Mouse (Mus musculus) induced T-regulatory cell, adult 2 months (primary cell): Measurements from ENCODE around the gene Tepsin.

Experiments used
- DNase-seq: peaks from one replicate; pipeline ENCODE4 v3.0.0-alpha.2; 2012; ENCODE audit warnings: low read depth

Tepsin gene

DNA sequence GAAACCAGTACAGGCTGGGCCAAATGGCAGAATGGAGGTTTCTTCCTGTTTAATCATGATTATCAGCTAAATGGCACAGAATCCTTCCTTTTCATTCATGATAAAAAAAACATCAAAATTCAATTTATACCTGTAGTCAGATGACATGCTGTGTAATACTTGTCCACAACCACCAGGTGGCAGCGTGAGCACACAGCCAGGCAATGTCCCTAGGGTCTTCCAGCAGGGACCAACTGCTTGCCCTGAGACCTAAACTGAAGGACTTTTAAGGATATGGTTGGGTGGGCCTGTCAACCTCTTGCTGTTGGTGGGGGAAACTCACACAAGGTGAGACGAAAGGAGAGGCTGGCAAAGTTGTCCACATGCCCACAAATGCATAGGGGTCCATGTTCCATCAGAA, 12.5 kb upstream of the Tepsin start:
- peak; percentile 78 for DNase-seq

DNA sequence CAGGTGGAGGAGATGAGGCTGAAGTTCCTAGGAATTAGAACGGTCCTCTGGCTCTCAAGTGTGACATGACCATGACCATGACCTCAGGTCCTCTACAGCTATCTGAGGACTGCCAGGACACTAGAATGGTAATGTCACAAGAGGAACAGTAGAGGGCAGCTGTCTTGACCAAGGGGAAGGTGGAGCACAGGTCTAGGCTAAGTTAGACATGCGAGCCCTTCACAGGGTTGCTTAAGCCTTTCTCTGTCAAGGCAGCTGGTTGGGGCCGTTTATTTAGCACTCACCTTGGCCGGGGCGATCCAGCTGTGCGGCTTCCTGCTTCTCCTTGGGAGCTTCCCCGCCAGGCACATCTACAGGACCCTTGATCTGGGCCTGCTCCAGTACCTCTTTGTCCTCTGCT, 12.0 kb upstream of the Tepsin start:
- DNase-seq, result peak; percentile 17

DNA sequence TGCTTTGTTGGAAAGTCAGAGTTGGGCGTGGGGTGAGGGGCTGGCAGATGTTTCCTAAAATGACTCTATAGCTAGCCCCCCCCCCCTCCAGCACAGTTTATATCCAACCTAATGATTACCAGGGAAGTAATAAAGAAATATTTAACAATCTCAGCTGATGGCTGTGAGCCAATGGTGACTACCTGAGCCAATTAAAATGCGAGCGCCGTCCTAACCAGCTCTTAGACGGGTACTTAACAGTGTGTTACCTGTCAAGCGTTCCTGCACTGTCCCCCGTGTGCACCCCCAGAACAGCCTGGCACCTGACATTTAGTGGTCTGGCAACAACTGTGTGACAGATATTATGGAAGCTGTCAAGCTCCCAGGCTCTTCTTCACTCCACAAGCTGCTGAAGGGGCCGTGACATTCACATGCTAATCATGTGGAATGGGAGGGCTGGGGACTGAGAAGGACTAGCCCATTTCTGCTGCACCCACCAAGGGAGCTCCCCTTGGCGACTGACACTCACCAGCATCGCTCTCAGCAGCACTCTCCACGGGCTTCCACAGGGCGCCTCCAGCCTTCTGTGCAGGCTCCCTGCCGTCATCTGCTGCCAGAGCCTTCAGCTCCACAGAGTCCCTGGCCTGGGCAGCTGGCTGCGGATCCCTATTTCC, 11.2 kb upstream of the Tepsin start:
- DNase-seq, result no peak

DNA sequence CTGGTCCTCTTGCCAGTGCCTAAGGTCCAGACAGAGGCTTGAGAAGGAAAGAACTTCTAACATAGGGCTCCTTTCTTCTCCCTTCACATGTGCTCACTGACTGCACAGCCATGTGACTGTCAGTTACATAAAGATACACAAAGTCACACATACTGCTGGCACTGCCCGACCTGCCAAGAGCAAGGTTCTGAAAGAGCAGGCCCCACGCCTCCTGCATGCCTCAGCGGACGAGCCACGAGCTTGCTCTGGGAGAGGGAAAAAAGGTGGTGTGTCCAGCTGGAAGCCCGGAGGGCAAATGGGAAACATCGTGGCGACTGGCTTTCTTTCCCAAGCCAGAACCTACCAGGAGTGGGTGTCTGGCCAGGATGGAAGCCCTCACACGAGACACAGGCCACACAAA, 9.3 kb upstream of the Tepsin start:
- no peak for DNase-seq

DNA sequence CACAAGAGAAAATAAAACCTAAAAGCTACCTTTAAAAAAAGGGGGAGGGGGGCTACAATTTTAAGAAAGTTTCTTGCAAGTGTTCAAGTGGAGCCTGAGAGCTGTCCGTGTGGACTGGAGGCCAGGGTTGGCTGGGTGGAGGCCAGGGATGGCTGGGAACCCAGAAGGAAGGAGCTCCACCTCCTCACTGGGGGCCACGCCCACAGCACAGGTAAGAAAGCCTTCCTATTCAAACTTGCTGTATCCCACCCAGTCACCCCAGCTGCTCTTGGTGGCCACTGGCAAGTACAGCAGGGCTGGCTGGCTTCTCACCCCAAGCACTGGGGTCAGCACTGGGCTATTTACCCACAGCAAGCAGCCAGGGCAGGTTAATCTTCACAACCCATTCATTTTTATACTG, 8.5 kb upstream of the Tepsin start:
- DNase-seq, result no peak

DNA sequence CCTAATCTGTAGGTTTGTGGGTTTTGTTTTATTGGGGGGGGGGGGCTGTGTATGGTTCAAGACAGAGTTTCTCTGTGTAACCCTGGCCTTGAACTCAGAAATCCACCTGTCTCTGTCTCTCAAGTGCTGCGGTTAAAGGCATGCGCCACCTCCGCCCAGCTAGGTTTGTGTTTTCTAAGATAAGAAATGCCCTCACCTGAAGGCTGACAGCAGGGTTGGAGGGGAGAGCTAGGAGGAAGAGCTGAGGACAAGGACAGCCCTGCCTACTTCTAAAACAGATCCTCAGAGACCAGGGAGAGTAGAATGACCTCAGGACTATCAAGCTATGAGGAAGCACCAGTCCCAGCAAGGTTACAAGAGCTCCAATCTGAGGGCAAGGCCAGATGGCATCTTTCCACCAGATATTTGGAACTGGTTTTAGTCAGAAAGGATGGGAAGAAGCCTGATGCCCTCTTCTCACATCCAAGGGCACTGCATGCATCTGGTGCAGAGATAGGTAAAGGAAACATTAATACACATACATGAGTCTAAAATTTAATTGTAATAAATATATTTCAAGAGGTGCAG, 5.0 kb upstream of the Tepsin start:
- DNase-seq, result no peak

DNA sequence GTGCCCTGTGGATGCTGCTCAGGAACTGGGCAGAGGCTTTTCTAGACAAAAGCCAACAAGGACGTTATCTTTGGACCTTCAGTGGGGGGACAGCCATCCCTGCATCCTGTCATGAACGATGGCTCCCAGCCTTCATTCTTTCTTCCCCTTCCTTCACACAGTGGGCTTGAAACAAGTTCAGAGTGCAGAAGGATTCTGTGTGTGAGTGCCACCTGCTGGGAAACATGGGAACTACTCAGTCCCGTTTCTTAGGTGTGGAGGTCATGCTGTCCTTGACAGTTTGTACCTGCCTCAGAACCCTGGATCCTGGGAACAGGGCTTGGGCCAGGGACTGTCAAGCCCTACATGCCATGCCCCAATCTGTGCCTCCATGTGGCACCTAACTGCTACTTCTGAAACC, 2.5 kb upstream of the Tepsin start:
- DNase-seq, result peak; percentile 87

DNA sequence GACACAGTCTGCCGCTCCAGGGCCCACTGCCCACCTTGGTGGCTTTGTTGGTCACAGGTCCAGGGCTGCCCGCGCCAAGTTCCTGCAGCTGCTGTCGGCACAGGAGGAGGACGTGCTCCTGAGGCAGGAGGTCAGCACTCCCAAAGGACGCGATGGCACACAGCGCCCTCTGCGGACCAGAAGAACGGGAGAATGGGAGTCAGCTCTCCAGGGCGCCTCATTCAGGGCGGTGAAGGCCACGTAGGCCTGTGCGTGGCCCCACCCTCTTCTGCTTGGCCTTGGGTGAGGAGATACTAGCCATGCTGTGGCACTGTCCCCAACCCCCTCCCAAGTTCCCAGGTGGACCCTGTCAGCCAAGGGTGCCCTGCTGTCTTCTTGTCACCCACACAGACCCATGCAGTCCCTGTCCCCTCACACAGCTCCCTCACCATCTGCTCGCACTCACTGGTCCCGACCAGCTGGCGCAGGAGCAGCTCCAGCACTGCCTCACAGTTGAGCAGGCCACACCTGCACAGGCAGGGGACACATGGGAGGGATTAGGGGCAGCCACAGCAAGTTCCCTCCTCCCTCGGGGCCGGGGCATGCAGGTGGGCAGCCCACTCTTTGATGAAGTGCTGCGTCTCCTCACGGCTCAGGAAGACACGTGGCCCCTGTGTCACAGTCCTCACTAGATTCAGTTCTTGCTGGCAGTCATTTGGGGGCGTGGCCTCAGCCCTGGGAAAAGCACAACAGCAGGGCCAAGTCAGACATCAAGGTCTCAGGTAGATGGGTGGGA, 5.5 kb downstream of the Tepsin start:
- no peak for DNase-seq

DNA sequence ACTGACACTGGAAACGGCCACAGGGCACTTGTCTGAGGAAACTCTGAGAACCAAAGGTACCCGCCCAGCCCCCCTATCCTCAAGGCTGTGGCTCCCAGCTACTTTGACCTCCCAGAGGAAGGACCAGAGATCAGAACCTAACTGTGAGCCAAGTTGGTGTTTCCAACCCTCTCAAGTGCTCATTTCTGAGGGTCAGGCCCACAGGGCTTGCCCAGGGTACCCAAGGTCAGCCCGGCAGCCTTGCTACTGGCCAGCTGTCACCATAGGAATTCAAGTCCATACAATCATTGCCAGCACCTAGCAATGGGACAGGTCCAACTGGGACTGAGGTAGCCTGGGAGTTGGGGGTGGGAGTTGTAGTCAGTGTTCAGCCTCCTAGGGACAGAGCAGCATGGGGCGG, 7.9 kb downstream of the Tepsin start:
- no peak for DNase-seq

DNA sequence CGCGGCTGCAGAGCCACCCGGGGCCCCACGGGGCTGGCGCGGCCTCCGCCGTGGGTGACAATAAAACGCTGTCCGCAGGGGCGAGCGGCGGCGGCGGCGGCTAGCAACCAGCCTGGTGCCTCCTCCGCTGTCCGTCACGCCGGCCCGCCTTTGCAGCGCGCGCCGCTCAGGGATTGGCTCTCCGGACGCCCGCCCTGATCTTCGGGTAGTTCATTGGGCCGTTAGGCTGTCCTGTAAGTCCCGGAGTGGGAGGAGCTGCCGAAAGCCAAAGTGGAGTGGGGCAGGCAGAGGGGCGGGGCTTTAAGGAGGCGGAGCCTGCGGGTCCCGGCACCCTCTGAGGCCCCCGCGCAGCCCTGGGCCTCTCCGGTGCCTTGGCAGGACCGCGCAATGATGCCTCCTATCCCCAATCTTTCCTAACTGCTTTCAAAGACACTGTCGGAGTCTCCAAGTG, 11.8 kb downstream of the Tepsin start, which contains the start of gene Cep131:
TSS of gene Cep131 (minus strand) at position 126 of the 451 bp plus-strand sequence.
- DNase-seq, result peak; percentile 98

DNA sequence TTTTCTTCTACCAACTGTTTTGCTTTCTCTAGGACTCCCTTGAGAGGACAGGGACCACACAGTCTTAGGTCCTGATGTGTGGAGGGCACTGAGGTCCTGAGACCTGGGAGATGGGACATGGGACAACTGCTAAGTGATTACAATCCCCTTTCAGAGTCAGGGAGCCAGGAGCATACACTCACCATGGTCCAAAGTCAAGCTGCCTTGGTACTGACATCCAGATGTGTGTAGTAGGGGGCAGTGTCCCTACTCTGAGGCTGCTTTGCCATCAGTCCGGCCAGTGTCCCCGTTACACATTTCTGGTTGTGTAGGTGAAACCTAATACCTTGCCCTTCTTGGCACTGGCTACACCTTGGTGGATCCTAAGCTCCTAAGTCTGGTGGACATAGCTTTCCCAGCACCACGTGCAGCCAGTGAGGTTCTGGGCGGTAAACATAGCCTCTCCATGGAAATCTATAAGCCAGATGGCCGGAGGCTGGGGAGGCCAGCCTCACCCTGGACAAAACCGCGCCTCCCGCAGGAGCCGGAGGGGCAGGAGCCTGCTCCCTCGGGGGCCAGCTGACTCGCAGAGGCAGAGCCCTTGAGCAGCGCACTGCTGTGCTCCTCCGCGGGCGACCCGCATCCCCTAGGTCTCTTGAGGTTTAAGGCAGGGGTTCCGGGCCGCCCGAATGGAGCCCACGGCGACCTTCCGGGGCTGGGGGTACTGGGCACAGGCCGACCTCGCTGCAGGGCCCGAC, 12.5 kb downstream of the Tepsin start:
- no peak for DNase-seq

DNA sequence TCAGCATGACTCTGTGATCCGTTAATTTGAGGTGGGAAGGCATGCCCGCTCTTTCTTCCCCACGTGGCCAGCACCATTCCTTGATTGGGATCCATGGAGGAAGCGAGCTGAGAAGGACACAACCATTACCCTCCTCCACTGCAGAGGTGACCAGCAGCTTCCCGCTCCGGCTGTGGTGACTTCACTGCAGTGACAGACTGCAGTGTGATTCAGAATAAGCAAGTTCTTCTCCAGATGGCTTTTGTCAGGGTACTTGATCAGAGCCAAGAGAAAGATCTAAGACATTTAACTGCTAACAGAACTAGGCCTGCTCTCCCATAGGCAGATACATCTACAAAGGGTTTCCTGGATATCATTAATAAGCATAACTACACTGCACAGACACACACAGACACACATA, 18.2 kb downstream of the Tepsin start:
- DNase-seq, result no peak

DNA sequence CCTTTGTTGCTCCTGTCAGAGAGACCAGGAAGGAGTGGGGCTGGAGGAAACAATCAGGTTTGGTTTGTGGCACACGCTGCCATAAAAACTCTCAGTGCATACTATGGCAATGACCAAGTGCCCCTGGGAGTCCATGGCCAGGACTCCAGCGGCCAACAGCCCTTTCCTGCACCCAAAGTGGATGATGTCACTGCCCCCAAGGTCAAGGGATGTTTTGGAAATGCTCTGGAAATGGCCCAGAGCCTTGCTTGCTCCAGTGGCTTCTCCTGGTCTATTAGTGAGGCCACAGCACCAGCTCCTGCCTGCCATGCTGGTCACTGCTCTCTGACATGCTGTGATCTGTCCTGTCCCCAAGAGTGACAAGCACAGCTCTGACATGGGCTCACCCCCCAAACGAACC, 22.3 kb downstream of the Tepsin start:
- DNase-seq, result no peak

DNA sequence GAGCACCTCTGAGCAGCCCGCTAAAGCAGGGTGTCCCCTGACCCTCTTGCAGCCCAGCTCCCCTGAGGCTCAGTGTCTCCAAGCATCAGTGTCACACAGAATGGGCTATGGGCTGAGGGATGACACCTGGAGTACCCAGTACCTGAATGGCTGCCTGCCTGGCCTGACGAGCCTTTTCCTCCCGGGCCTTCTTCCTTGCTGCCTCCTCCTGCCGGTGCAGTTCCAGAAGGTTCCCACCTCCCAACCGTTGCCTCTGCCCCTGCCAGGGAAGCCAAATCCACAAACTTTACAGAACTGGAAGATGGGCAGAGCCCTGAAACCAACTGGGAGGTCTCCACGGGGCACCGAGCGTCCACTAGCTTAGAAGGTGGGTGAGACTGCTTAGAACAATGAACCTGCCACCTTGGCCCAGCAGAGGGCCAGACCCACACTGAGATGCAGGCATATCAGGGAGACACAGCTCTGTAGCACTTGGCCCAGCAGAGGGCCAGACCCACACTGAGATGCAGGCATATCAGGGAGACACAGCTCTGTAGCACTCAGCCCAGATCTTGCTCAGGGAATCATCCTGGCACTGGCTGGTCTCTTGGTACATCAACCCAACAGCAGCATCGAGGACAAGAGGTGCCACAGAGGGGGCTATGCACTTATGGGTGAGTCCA, 25.4 kb downstream of the Tepsin start:
- DNase-seq, result no peak

DNA sequence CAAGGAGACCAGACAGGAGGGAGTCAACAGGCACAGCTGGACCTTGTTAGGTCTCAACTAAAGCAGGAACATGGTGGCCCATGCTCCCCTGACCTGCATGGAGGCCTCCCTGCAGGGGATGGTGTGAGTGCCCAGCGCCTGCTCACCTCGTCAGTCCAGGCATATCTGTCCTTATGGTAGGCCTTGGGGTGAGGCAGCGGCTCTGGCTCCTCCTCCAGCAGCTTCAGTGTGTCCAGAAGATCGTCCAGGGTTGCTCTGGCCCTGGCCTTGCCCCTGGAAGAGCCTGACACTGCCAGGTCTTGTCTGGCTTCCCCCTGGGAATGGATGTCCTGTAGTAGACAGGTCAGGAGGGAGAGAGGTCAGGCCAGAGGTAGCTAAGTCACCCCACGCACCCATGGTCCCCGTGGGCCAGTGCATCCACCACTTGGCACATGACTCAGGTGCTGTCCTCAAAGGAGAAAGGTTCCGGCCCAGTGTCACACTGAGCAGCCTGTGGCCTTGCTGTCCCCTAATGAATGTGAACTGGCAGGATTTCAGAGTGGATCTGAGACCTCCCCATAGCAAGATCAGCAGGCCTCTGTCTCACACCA, 26.7 kb downstream of the Tepsin start:
- no peak for DNase-seq

DNA sequence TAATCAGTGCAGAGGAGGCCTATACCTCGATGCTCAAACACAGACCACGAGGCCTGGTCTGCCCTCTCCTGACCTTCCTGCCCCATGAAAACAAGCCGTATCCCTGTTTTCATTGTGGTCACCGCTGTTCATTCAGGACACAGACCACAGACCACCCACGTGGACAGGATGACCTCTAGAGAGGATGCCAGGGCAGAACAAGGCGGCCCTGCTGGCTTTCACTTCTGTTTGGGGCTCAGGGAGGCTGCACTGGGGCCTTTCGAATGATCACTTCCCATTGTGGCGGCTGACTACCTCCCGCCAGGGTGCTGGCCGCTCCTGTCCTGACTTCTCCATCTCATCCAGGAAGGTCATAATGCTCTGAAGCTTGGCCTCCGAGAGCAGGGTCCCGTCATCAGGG, 27.5 kb downstream of the Tepsin start:
- DNase-seq, result no peak

DNA sequence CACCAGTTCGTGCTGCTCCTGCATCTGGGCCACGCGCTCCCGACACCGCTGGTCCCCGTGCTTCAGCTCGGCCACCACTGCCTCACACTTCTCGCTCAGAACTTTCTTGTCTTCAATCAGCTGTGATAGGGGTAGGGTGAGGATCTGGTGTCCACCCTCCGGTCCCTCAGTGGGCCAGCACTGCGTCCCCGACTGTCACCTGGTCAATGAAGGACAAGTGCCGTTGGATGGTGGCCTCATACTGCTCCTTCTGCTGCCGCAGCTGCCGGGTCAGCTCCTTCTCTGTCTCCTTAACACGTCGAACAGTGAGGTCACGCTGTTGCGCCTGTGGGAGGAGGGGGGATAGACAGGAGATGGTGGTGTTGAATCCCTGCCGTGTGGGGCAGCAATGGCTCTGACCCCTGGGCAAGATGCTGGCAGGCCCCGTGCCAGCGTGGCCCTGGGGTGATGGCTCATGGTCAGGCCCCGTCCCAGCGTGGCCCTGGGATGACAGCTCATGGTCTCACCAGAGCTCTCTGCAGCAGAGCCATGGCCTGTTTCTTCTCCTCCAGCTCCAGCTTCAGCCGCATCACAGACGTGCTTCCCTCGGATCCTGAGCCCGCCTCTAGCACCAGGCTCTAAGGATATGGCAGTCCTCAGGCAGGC, 28.1 kb downstream of the Tepsin start:
- no peak for DNase-seq

DNA sequence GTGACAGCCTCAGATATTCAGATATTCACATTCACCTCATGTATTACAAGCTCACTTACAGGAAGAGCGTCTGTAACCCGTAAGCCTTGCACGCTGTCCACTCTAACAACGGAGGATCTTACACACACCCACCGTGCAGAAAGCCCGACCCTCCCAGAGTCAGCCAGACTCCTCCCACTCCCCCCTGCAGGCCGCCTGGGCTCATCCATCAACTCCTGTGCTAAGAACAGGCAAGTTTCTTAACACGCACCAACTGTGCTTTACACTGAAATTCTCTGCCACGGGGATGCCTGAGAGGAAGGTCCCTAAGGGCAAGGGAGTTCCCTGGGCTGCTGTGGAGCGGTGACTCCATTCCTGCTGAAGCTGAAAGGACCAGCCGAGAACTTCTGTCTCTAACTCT, 29.3 kb downstream of the Tepsin start:
- no peak for DNase-seq

DNA sequence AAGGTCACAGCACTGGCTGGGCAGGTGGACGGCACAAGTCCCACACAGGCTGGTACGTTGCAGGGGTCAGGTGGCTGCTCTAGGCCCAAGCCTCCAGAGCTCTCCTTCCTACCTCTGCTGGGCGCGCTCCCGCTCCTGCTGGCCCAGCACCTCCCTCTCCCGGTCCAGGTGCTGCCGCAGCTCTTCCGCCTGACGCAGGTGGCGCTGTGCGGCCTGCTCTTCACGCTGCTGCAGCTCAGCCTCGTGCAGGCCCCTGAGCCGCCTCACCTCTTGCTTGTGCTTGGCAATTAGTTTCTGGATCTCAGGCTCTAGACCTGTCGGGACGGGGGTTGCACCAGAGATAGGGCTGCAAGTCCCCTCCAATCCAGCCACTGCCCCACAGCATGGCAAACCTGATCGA, 30.7 kb downstream of the Tepsin start:
- DNase-seq, result no peak

DNA sequence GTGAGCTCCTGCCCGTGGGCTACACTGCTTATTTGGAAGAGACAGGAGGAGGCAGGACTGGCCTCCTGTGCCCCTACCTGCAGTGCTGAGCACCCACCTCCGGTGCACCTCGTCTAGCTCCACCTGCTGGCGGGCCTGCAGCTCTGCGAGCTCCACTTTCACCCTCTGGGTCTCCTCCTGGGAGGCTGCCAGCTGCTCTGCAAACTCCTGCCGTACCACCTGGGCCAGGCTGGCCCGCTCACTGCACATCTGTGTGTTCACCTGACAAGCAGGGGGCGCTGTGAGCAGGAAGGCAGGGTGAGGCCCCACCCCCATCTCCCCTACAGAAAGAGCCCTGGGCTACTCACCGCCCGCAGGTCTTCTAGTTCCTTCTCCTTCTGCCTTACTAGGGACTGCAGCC, 33.2 kb downstream of the Tepsin start:
- DNase-seq, result peak; percentile 41

DNA sequence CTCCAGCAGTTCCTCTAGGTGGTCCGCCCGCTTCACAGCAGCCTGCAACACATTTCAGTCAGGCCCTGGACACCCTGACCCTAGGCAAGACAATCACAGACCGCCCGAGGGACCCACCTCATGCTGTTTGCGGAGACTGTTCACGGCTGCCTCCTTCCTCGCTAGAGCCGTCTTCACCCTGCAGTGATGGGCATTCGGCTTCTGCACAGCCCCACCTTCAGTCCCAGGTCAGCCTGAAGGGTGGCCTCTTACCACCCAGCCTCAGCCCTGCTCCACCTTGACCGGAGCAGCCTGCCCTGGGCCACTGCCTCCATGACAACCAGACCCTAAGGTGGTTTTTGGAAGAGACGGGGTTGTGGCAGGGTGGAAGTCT, 33.9 kb downstream of the Tepsin start:
- no peak for DNase-seq
